In the genomic region with DNA sequence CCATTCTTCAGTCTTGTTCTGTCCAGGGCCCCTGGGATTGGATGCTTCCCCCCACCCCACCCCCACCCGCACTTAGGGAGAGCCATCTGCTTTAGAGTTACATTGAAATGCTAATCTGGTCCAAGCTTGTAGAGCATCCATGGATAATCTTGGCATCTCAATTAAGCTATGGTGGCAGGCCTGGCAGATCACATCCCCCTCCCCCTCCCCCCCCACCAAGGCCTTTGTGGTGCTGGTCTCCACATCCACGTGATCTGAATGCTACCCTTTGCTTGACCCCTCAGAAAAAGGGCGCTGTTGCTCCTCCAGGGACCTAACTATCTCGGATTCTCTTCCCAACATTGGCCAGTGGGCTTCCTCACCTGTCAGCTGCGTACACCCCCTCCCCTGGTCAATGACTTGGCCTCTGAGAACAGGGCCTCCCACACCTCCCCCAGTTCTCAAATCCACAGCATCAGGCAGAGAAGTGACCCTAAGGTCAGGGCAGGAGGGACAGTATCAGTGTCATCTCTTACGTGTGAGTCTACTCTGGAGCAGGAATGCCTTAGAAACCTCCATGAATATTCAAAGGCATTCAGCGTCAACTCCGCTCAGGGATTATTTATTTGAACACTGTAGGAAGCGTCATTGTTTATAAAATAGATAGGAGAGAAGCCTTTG, we compare ENCODE assay signal across 13 mouse cellular contexts.
DNase-seq lines count a peak whose midpoint lies in the region; ATAC-seq and TF ChIP-seq lines count a peak whose summit lies in the region.
"Had no signal": no experiment of that assay in that cellular context is flagged by ENCODE, and none has a peak within 500 bp of the region (broad histone marks: within the 10 kb centered on the region; RNA-seq: fewer than 3 reads in every experiment).

No protein-coding gene starts in this region.

- no peaks in the 10 kb centered on the region for H3K9me3 ChIP-seq in kidney, postnatal 0 days (replicated peaks; ENCODE audit: low read length)
- H3K9me3 ChIP-seq in forebrain, embryonic 11.5 days (ENCODE audit: control insufficient read depth, low read length), result no peaks in the 10 kb centered on the region
- H3K9me3 ChIP-seq in hindbrain, embryonic 15.5 days, result no peaks in the 10 kb centered on the region
- H3K9me3 ChIP-seq in neural tube, embryonic 12.5 days, result no peaks in the 10 kb centered on the region
- H3K9me3 ChIP-seq: heart, embryonic 13.5 days had no signal

- peak; percentile 21 for DNase-seq in kidney, postnatal 0 days (ENCODE audit: low spot score)
- DNase-seq in kidney, adult 11 months, result no peak
- DNase-seq in forebrain, embryonic 11.5 days (ENCODE audit: low spot score), result no peak
- DNase-seq in gastrocnemius, postnatal 10 days, result no peak
- DNase-seq in lung, postnatal 14 days, result no peak
- no peak for DNase-seq in left cerebral cortex, adult 9 months (ENCODE audit: low spot score in 2 of 2)
- DNase-seq: cerebellum, postnatal 25 days; gastrocnemius, postnatal 25 days; right cerebral cortex, adult 18-20 months; thymus, postnatal 4 days had no signal

- WGBS in kidney, postnatal 0 days, result 38% methylated on average over 9 of the region's 9 CpGs
- WGBS in forebrain, embryonic 11.5 days, result 15% methylated on average over 9 of the region's 9 CpGs
- WGBS in hindbrain, embryonic 15.5 days, result 13% methylated on average over 9 of the region's 9 CpGs
- WGBS in neural tube, embryonic 12.5 days, result 16% methylated on average over 9 of the region's 9 CpGs

- no peaks in the 10 kb centered on the region for H3K36me3 ChIP-seq in kidney, postnatal 0 days (ENCODE audit: insufficient read depth, low read length)
- H3K36me3 ChIP-seq in forebrain, embryonic 11.5 days (ENCODE audit: control insufficient read depth, insufficient read depth, low read length), result no peaks in the 10 kb centered on the region
- no peaks in the 10 kb centered on the region for H3K36me3 ChIP-seq in hindbrain, embryonic 15.5 days
- no peaks in the 10 kb centered on the region for H3K36me3 ChIP-seq in neural tube, embryonic 12.5 days
- H3K36me3 ChIP-seq: heart, embryonic 13.5 days had no signal

- no peak overlapping the region for H3K4me3 ChIP-seq in kidney, postnatal 0 days (replicated peaks; ENCODE audit: low read depth, low read length)
- no peak overlapping the region for H3K4me3 ChIP-seq in forebrain, embryonic 11.5 days (ENCODE audit: low read depth, low read length)
- H3K4me3 ChIP-seq in hindbrain, embryonic 15.5 days, result no peak overlapping the region
- no peak overlapping the region for H3K4me3 ChIP-seq in neural tube, embryonic 12.5 days
- H3K4me3 ChIP-seq: heart, embryonic 13.5 days had no signal

- no peaks in the 10 kb centered on the region for H3K27me3 ChIP-seq in kidney, postnatal 0 days (ENCODE audit: insufficient read depth, low read length)
- no peaks in the 10 kb centered on the region for H3K27me3 ChIP-seq in forebrain, embryonic 11.5 days (ENCODE audit: control insufficient read depth, insufficient read depth, low read length)
- no peaks in the 10 kb centered on the region for H3K27me3 ChIP-seq in hindbrain, embryonic 15.5 days
- H3K27me3 ChIP-seq in neural tube, embryonic 12.5 days (replicated peaks), result no peaks in the 10 kb centered on the region
- H3K27me3 ChIP-seq: heart, embryonic 13.5 days had no signal

- no peak for TF ChIP-seq CTCF in kidney, postnatal 0 days (IDR thresholded peaks at IDR 0.05; ENCODE audit: low read depth)

- H3K27ac ChIP-seq in kidney, postnatal 0 days, result no peak overlapping the region
- H3K27ac ChIP-seq in forebrain, embryonic 11.5 days (ENCODE audit: low read depth, low read length), result no peak overlapping the region; the same call in 1 of the 2 replicates
- H3K27ac ChIP-seq in hindbrain, embryonic 15.5 days (replicated peaks), result peak overlapping the region; percentile 3; the same call in 1 of the 2 replicates
- peak overlapping the region; percentile 32; the same call in 1 of the 2 replicates for H3K27ac ChIP-seq in neural tube, embryonic 12.5 days
- H3K27ac ChIP-seq: heart, embryonic 13.5 days had no signal

- H3K4me1 ChIP-seq in kidney, postnatal 0 days (replicated peaks; ENCODE audit: insufficient read depth, low read length), result no peaks in the 10 kb centered on the region
- peaks cover 3% of the 10 kb centered on the region; the same call in 1 of the 2 replicates for H3K4me1 ChIP-seq in forebrain, embryonic 11.5 days (replicated peaks; ENCODE audit: control insufficient read depth, insufficient read depth, low read length)
- H3K4me1 ChIP-seq in hindbrain, embryonic 15.5 days (replicated peaks), result peaks cover 17% of the 10 kb centered on the region
- H3K4me1 ChIP-seq in neural tube, embryonic 12.5 days, result peaks cover 34% of the 10 kb centered on the region; the same call in 1 of the 2 replicates

- H3K9ac ChIP-seq in kidney, postnatal 0 days (ENCODE audit: low read depth, low read length), result no peak overlapping the region
- no peak overlapping the region for H3K9ac ChIP-seq in forebrain, embryonic 11.5 days (ENCODE audit: low read length)
- no peak overlapping the region for H3K9ac ChIP-seq in hindbrain, embryonic 15.5 days
- no peak overlapping the region for H3K9ac ChIP-seq in neural tube, embryonic 12.5 days
- H3K9ac ChIP-seq: heart, embryonic 13.5 days had no signal

- no peak overlapping the region for H3K4me2 ChIP-seq in kidney, postnatal 0 days (ENCODE audit: low read length)
- no peak overlapping the region for H3K4me2 ChIP-seq in forebrain, embryonic 11.5 days (ENCODE audit: low read depth, low read length, severe bottlenecking)
- no peak overlapping the region for H3K4me2 ChIP-seq in hindbrain, embryonic 15.5 days
- no peak overlapping the region for H3K4me2 ChIP-seq in neural tube, embryonic 12.5 days (replicated peaks)
- H3K4me2 ChIP-seq: heart, embryonic 13.5 days had no signal

- ATAC-seq in kidney, postnatal 0 days (replicated peaks; ENCODE audit: low FRiP score, low read depth), result no peak
- ATAC-seq in forebrain, embryonic 11.5 days (replicated peaks; ENCODE audit: low FRiP score), result peak; percentile 55; the same call in 1 of the 2 replicates
- peak; percentile 14; the same call in 1 of the 2 replicates for ATAC-seq in hindbrain, embryonic 15.5 days (ENCODE audit: low FRiP score, low read depth)
- ATAC-seq in neural tube, embryonic 12.5 days (ENCODE audit: low FRiP score, low read depth), result peak; percentile 87

Comparison
In these comparisons a context has a peak if more than half of its experiments do, and no peak if none do; other contexts are left out.
1. H3K27ac ChIP-seq: peak in hindbrain, embryonic 15.5 days (single experiment) and neural tube, embryonic 12.5 days (single experiment); none in kidney, postnatal 0 days (single experiment) and forebrain, embryonic 11.5 days (single experiment).